Mouse (Mus musculus) bone marrow, adult 2 months (tissue): ENCODE data around the gene Atp6v1g2. TPM values are rescaled to one million over a fixed set of nuclear protein-coding genes. Genes with fewer than 3 reads are reported as not detected.

Experiments
- H3K27ac ChIP-seq: fragments of 200-500 bp; 2 replicates; pipeline ENCODE4 v1.5.1; 2012; ENCODE audit warnings: low read depth, mild to moderate bottlenecking, control low read depth, inconsistent platforms, low read length; ENCODE audit not compliant: control insufficient read depth, poor library complexity, insufficient read depth
- H3K4me1 ChIP-seq: fragments of 200-500 bp; 2 replicates; pipeline ENCODE4 v1.6.1; 2011; ENCODE audit warnings: low read length; ENCODE audit not compliant: control insufficient read depth, insufficient read depth
- H3K4me3 ChIP-seq: fragments of 200-500 bp; replicated peaks from 2 replicates; pipeline ENCODE3; 2011; ENCODE audit warnings: mild to moderate bottlenecking, low read depth, low read length, control low read depth; ENCODE audit not compliant: control insufficient read depth
- CTCF ChIP-seq: fragments of 200-500 bp; IDR thresholded peaks from 2 replicates; pipeline ENCODE4 v1.5.1; 2011; ENCODE audit warnings: low read length, control low read depth; ENCODE audit not compliant: control insufficient read depth, insufficient read depth
- POLR2A ChIP-seq: fragments of 200-500 bp; IDR thresholded peaks from 2 replicates; pipeline ENCODE4 v1.6.1; 2011; ENCODE audit warnings: low read depth, mild to moderate bottlenecking, control low read depth, low read length, borderline replicate concordance; ENCODE audit not compliant: control insufficient read depth
- WGBS: fragments of 180-500 bp; shearing (Covaris S2); methylation state at CpG from one replicate; pipeline ENCODE4 v1.1.7; 2018; 5-methylcytosine and 5-hydroxymethylcytosine counted together
- polyA plus RNA-seq: library from polyadenylated mRNA; stranded (reverse); fragments of >200 nt; gene quantifications from 2 replicates; pipeline ENCODE4 v1.2.4, GENCODE M21; 2011; ENCODE audit warnings: low replicate concordance; ENCODE audit not compliant: missing spikeins, insufficient read depth, insufficient read length

The Atp6v1g2 gene
- polyA plus RNA-seq, 1 experiment, result 9.9 TPM

GRCm38 (mm10) chr17:35200398-35200797 is 33.1 kb upstream of the Atp6v1g2 start:
- TF ChIP-seq CTCF (no peak), POLR2A (peak; percentile 52; the same call in 1 of the 2 replicates)
- peak overlapping the region; percentile 99 for H3K4me3 ChIP-seq
- peak overlapping the region; percentile 85 for H3K27ac ChIP-seq
- WGBS, result 2% methylated on average over 11 of the region's 11 CpGs
- H3K4me1 ChIP-seq, result no peaks in the 10 kb centered on the region

- WGBS, result 2% methylated on average over 11 of the region's 11 CpGs
- TF ChIP-seq POLR2A, result no peak
- Histone ChIP-seq H3K4me1 (no peaks in the 10 kb centered on the region), H3K4me3 (peak overlapping the region; percentile 99), H3K27ac (peak overlapping the region; percentile 85)
These were observed 32.3 kb upstream of the Atp6v1g2 start for GRCm38 (mm10) chr17:35201128-35201527.

- Histone ChIP-seq H3K4me1 (no peaks in the 10 kb centered on the region), H3K4me3 (peak within 1 kb of the TSS; percentile 99), H3K27ac (peak within 1 kb of the TSS; percentile 85)
- WGBS, result 1% methylated on average over 13 of the region's 13 CpGs
- TF ChIP-seq CTCF (no peak), POLR2A (peak; percentile 95)
These were observed 31.7 kb upstream of the Atp6v1g2 start, which contains the start of gene Tnf for GRCm38 (mm10) chr17:35201787-35202186. Gene Tnf (minus strand): TSS chr17:35202007.

- no peak overlapping the region for H3K4me3 ChIP-seq
- no peaks in the 10 kb centered on the region for H3K4me1 ChIP-seq
- H3K27ac ChIP-seq, result peak overlapping the region; percentile 85; the same call in 1 of the 2 replicates
- TF ChIP-seq POLR2A, result no peak
- no peak for TF ChIP-seq CTCF
- 71% methylated on average over 4 of the region's 4 CpGs for WGBS
These were observed 31.0 kb upstream of the Atp6v1g2 start for GRCm38 (mm10) chr17:35202442-35202841.

- Histone ChIP-seq H3K27ac (peak within 1 kb of the TSS; percentile 40), H3K4me3 (peak within 1 kb of the TSS; percentile 42), H3K4me1 (peaks cover 8% of the 10 kb centered on the region)
- 44% methylated on average over 20 of the region's 20 CpGs for WGBS
- TF ChIP-seq CTCF, result no peak
These were observed 28.7 kb upstream of the Atp6v1g2 start, which contains the start of gene Lta for GRCm38 (mm10) chr17:35204494-35205379. Gene Lta (minus strand): TSS chr17:35205351.

- Histone ChIP-seq H3K4me1 (peaks cover 9% of the 10 kb centered on the region), H3K4me3 (peak overlapping the region; percentile 17), H3K27ac (peak overlapping the region; percentile 35)
- TF ChIP-seq POLR2A (no peak), CTCF (no peak)
- WGBS, result 53% methylated on average over 10 of the region's 10 CpGs
These were observed 28.1 kb upstream of the Atp6v1g2 start for GRCm38 (mm10) chr17:35205380-35205769.

GRCm38 (mm10) chr17:35209785-35210535 is 23.5 kb upstream of the Atp6v1g2 start:
- 13% methylated on average over 12 of the region's 12 CpGs for WGBS
- H3K4me1 ChIP-seq, result peaks cover 13% of the 10 kb centered on the region
- H3K27ac ChIP-seq, result peak overlapping the region; percentile 57
- no peak for TF ChIP-seq POLR2A
- TF ChIP-seq CTCF, result no peak
- no peak overlapping the region for H3K4me3 ChIP-seq

- peaks cover 13% of the 10 kb centered on the region for H3K4me1 ChIP-seq
- H3K4me3 ChIP-seq, result no peak overlapping the region
- no peak overlapping the region; the same call in 1 of the 2 replicates for H3K27ac ChIP-seq
- TF ChIP-seq POLR2A (no peak), CTCF (no peak)
- 63% methylated on average over 3 of the region's 3 CpGs for WGBS
These were observed 22.9 kb upstream of the Atp6v1g2 start for GRCm38 (mm10) chr17:35210593-35210992.
